Mouse (Mus musculus): ENCODE results near the gene Dgcr2. TPM values are rescaled to one million over a fixed set of nuclear protein-coding genes. Genes with fewer than 3 reads are reported as not detected.

The Dgcr2 gene
- polyA plus RNA-seq, 1 experiment from 2014 or later: 96.8 TPM

GRCm38 (mm10) chr16:17796519-17796918 is 101.8 kb downstream of the Dgcr2 start:
- H3K4me2 ChIP-seq: peak overlapping the region; percentile 82
- no peaks in the 10 kb centered on the region for H3K9me3 ChIP-seq
- peaks cover 27% of the 10 kb centered on the region for H3K36me3 ChIP-seq
- H3K27me3 ChIP-seq: peaks cover 20% of the 10 kb centered on the region
- H3K4me3 ChIP-seq: peak overlapping the region; percentile 75
- peaks cover 48% of the 10 kb centered on the region for H3K4me1 ChIP-seq
- ATAC-seq (ENCODE audit: insufficient number of reproducible peaks, insufficient read depth, low FRiP score, low TSS enrichment, low read depth): no peak
- peak overlapping the region; percentile 95 for H3K9ac ChIP-seq
- peak overlapping the region; percentile 99 for H3K27ac ChIP-seq

- Histone ChIP-seq H3K36me3 (peaks cover 35% of the 10 kb centered on the region), H3K27ac (peak overlapping the region; percentile 99; the same call in 1 of the 2 replicates), H3K9me3 (no peaks in the 10 kb centered on the region), H3K9ac (no peak overlapping the region), H3K27me3 (peaks cover 17% of the 10 kb centered on the region), H3K4me1 (peaks cover 39% of the 10 kb centered on the region), H3K4me3 (no peak overlapping the region), H3K4me2 (0 out of 2 replicates have a peak overlapping the region, but pooled peaks have one; percentile 0)
- no peak for ATAC-seq (ENCODE audit: insufficient number of reproducible peaks, insufficient read depth, low FRiP score, low TSS enrichment, low read depth)
- 62% methylated on average over 5 of the region's 5 CpGs for WGBS
Observed at GRCm38 (mm10) chr16:17795643-17796042, 102.7 kb downstream of the Dgcr2 start.

- Histone ChIP-seq H3K4me1 (peaks cover 25% of the 10 kb centered on the region), H3K36me3 (peaks cover 50% of the 10 kb centered on the region), H3K27me3 (peaks cover 10% of the 10 kb centered on the region), H3K4me3 (no peak overlapping the region), H3K9me3 (no peaks in the 10 kb centered on the region), H3K27ac (no peak overlapping the region), H3K9ac (no peak overlapping the region), H3K4me2 (no peak overlapping the region)
- WGBS: 87% methylated on average over 4 of the region's 4 CpGs
- ATAC-seq (ENCODE audit: insufficient number of reproducible peaks, insufficient read depth, low FRiP score, low TSS enrichment, low read depth): no peak
Observed at GRCm38 (mm10) chr16:17794047-17794446, 104.3 kb downstream of the Dgcr2 start.

- peaks cover 5% of the 10 kb centered on the region for H3K27me3 ChIP-seq
- peaks cover 19% of the 10 kb centered on the region for H3K4me1 ChIP-seq
- H3K9me3 ChIP-seq: no peaks in the 10 kb centered on the region
- H3K27ac ChIP-seq: no peak overlapping the region
- H3K4me2 ChIP-seq: no peak overlapping the region
- H3K4me3 ChIP-seq: no peak overlapping the region
- H3K9ac ChIP-seq: no peak overlapping the region
- WGBS: 75% methylated on average over 3 of the region's 3 CpGs
- H3K36me3 ChIP-seq: peaks cover 61% of the 10 kb centered on the region
- no peak for ATAC-seq (ENCODE audit: insufficient number of reproducible peaks, insufficient read depth, low FRiP score, low TSS enrichment, low read depth)
Observed at GRCm38 (mm10) chr16:17792728-17793127, 105.6 kb downstream of the Dgcr2 start.

Other genes with a start within 250 kb of the Dgcr2 start
- gene Med15, start 165.7 kb downstream of the Dgcr2 start, polyA plus RNA-seq (2015; fragmentation: Nextera tagmentation; extraction: Ambion mirVana): 53.3 and 56.4 TPM in 2 replicates
- gene Klhl22, start 138.9 kb downstream of the Dgcr2 start, polyA plus RNA-seq (2015; fragmentation: Nextera tagmentation; extraction: Ambion mirVana): 88.8 and 97.7 TPM in 2 replicates
- gene Scarf2, start 101.3 kb downstream of the Dgcr2 start, polyA plus RNA-seq (2015; fragmentation: Nextera tagmentation; extraction: Ambion mirVana): 30.9 and 39.0 TPM in 2 replicates
- 0.36 and 0.45 TPM in 2 replicates for gene B830017H08Rik, start 65.4 kb downstream of the Dgcr2 start, polyA plus RNA-seq (2015; fragmentation: Nextera tagmentation; extraction: Ambion mirVana)
- 2.2 and 3.0 TPM in 2 replicates for gene Car15, start 60.2 kb downstream of the Dgcr2 start, polyA plus RNA-seq (2015; fragmentation: Nextera tagmentation; extraction: Ambion mirVana)
- 0.14 and 0.39 TPM in 2 replicates for gene Gm20518, start 6.9 kb downstream of the Dgcr2 start, polyA plus RNA-seq (2015; fragmentation: Nextera tagmentation; extraction: Ambion mirVana)
- 0.14 TPM in 1 of 2 replicates, not detected in the other for gene Tssk1, start 4.3 kb downstream of the Dgcr2 start, polyA plus RNA-seq (2015; fragmentation: Nextera tagmentation; extraction: Ambion mirVana)
- gene Tssk2, start 75 bp upstream of the Dgcr2 start, polyA plus RNA-seq (2015; fragmentation: Nextera tagmentation; extraction: Ambion mirVana): 0.20 TPM in 1 of 2 replicates, not detected in the other
- 43.7 and 46.9 TPM in 2 replicates for gene Ess2, start 12.8 kb upstream of the Dgcr2 start, polyA plus RNA-seq (2015; fragmentation: Nextera tagmentation; extraction: Ambion mirVana)
- gene Gsc2, start 16.5 kb upstream of the Dgcr2 start, polyA plus RNA-seq (2015; fragmentation: Nextera tagmentation; extraction: Ambion mirVana): not detected in 2 replicates
- 77.7 and 90.5 TPM in 2 replicates for gene Slc25a1, start 29.7 kb upstream of the Dgcr2 start, polyA plus RNA-seq (2015; fragmentation: Nextera tagmentation; extraction: Ambion mirVana)
- gene Vpreb2, start 81.9 kb upstream of the Dgcr2 start, polyA plus RNA-seq (2015; fragmentation: Nextera tagmentation; extraction: Ambion mirVana): not detected in 2 replicates
- gene Dgcr6, start 154.3 kb upstream of the Dgcr2 start, polyA plus RNA-seq (2015; fragmentation: Nextera tagmentation; extraction: Ambion mirVana): 118 and 123 TPM in 2 replicates
- gene Prodh, start 191.6 kb upstream of the Dgcr2 start, polyA plus RNA-seq (2015; fragmentation: Nextera tagmentation; extraction: Ambion mirVana): 8.2 and 10.5 TPM in 2 replicates
- gene Rtn4r, start 229.1 kb upstream of the Dgcr2 start, polyA plus RNA-seq (2015; fragmentation: Nextera tagmentation; extraction: Ambion mirVana): 5.6 and 6.3 TPM in 2 replicates

Measured in embryonic facial prominence, embryonic 13.5 days (tissue).